Mouse (Mus musculus) lung, postnatal 0 days (tissue): ENCODE results near the gene Gm45799.

ENCODE experiments used
- CTCF ChIP-seq: IDR thresholded peaks from 2 replicates; pipeline ENCODE4 v1.5.1; 2016; ENCODE audit warnings: antibody characterized with exemption, mild to moderate bottlenecking
- EP300 ChIP-seq: IDR thresholded peaks from 2 replicates; pipeline ENCODE4 v1.6.1; 2016; ENCODE audit warnings: antibody characterized with exemption, mild to moderate bottlenecking, control low read depth

GRCm38 (mm10) chr7:105617810-105618209 is 22.5 kb upstream of the Gm45799 start:
- TF ChIP-seq CTCF (no peak), EP300 (no peak)
